13 mouse cellular contexts compared by ENCODE assay signal in genomic region chr8:76127486-76127885, GRCm38 (mm10).
DNase-seq lines count a peak whose midpoint lies in the region.
"Had no signal": no experiment of that assay in that cellular context is flagged by ENCODE, and none has a peak within 500 bp of the region (broad histone marks: within the 10 kb centered on the region; RNA-seq: fewer than 3 reads in every experiment).

No protein-coding gene starts in this region.

- peak; percentile 2 for DNase-seq in embryo, embryonic 11 days
- DNase-seq in embryo, embryonic 9.5 days (ENCODE audit: extremely low spot score): no peak
- DNase-seq in urinary bladder, postnatal 14 days (ENCODE audit: low spot score): peak; percentile 5
- DNase-seq in urinary bladder, postnatal 10 days (ENCODE audit: low spot score): no peak
- peak; percentile 50 to 79 for DNase-seq in heart, adult 9 months (ENCODE audit: low spot score in 2 of 2)
- peak; percentile 29 for DNase-seq in skeletal muscle tissue, adult 2 months (ENCODE audit: low read depth, low spot score)
- no peak for DNase-seq in neural tube, embryonic 10.5 days (ENCODE audit: extremely low spot score, low spot score)
- no peak for DNase-seq in spleen, postnatal 10 days (ENCODE audit: low spot score in 2 of 2)
- DNase-seq: B cell, adult 2 months; cerebellum, adult 11-12 months; kidney, postnatal 36 days; spleen, adult 18-20 months; thymus, adult 18-20 months had no signal

Comparison
In these comparisons a context has a peak if more than half of its experiments do, and no peak if none do; other contexts are left out.
1. DNase-seq: peak in embryo, embryonic 11 days (single experiment), urinary bladder, postnatal 14 days (single experiment), heart, adult 9 months (2 of 2) and skeletal muscle tissue, adult 2 months (single experiment); none in embryo, embryonic 9.5 days (single experiment), urinary bladder, postnatal 10 days (single experiment), neural tube, embryonic 10.5 days (single experiment) and spleen, postnatal 10 days (0 of 2).